Mouse (Mus musculus) CH12.LX (cell line): ENCODE results near the gene Ppm1j. TPM values are rescaled to one million over a fixed set of nuclear protein-coding genes. Genes with fewer than 3 reads are reported as not detected.

Source experiments
- DNase-seq: peaks from one replicate; pipeline ENCODE4 v3.0.0-alpha.2; 2013; ENCODE audit errors: extremely low read depth
- H3K27ac ChIP-seq: 2 replicates; pipeline ENCODE4 v1.5.1; 2012; ENCODE audit warnings: low read depth, mild to moderate bottlenecking, control low read depth, moderate library complexity; ENCODE audit not compliant: insufficient read depth
- H3K27me3 ChIP-seq: replicated peaks from 2 replicates; pipeline ENCODE3; 2012; ENCODE audit warnings: inconsistent platforms
- H3K36me3 ChIP-seq, 2 experiments: replicated peaks in 1 of 2; 2 replicates each; pipeline versions ENCODE3 to v1.6.1; 2012; ENCODE audit warnings: inconsistent platforms in 1 of 2, low read length in 1 of 2, mild to moderate bottlenecking in 1 of 2, mixed read lengths in 1 of 2, moderate library complexity in 1 of 2; ENCODE audit not compliant: control insufficient read depth in 1 of 2, insufficient read depth in 1 of 2
- H3K4me1 ChIP-seq, 2 experiments: 2 replicates each; pipeline ENCODE4 v1.6.1; 2012; ENCODE audit warnings: inconsistent platforms in 1 of 2, moderate library complexity in 1 of 2; ENCODE audit not compliant: insufficient read depth in 2 of 2, control insufficient read depth in 1 of 2
- H3K4me2 ChIP-seq: 2 replicates; pipeline ENCODE4 v1.6.1; 2012; ENCODE audit warnings: low read depth, mild to moderate bottlenecking, control low read depth; ENCODE audit not compliant: poor library complexity, insufficient read depth, severe bottlenecking
- H3K4me3 ChIP-seq, 3 experiments: fragments of 150-350 bp in 1 of 3; sonication (generic) in 1 of 3; replicated peaks in 1 of 3; 2 replicates each; pipeline versions ENCODE3 to v1.5.1; 2011 to 2012; ENCODE audit warnings: low read depth in 2 of 3, low read length in 2 of 3, mild to moderate bottlenecking in 2 of 3, moderate library complexity in 2 of 3, control low read depth in 1 of 3, improper control_type of control experiment in 1 of 3, inconsistent platforms in 1 of 3, mixed read lengths in 1 of 3; ENCODE audit not compliant: poor library complexity in 1 of 3
- H3K79me2 ChIP-seq: replicated peaks from 2 replicates; pipeline ENCODE4 v1.6.1; 2012; ENCODE audit warnings: mild to moderate bottlenecking, moderate library complexity; ENCODE audit not compliant: control insufficient read depth, poor library complexity, insufficient read depth, severe bottlenecking; ENCODE audit errors: extremely low read depth
- H3K9ac ChIP-seq: 2 replicates; pipeline ENCODE4 v1.6.1; 2012; ENCODE audit warnings: low read depth, mild to moderate bottlenecking, control low read depth, moderate library complexity; ENCODE audit not compliant: insufficient read depth
- H3K9me3 ChIP-seq: replicated peaks from 2 replicates; pipeline ENCODE3; 2012; ENCODE audit warnings: low read length, inconsistent platforms, mixed read lengths
- BHLHE40 ChIP-seq: IDR thresholded peaks from 2 replicates; pipeline ENCODE4 v1.6.1; 2011; ENCODE audit warnings: mild to moderate bottlenecking, low read depth, low read length, improper control_type of control experiment
- CHD1 ChIP-seq: IDR thresholded peaks from 2 replicates; pipeline ENCODE4 v1.6.1; 2012; ENCODE audit warnings: low read depth, low read length, improper control_type of control experiment, inconsistent platforms
- CHD2 ChIP-seq: IDR thresholded peaks from 2 replicates; pipeline ENCODE4 v1.6.1; 2011; ENCODE audit warnings: low read length, improper control_type of control experiment
- CTCF ChIP-seq, 2 experiments: IDR thresholded peaks in 1 of 2; conservative IDR thresholded peaks in 1 of 2; 2 replicates each; pipeline ENCODE4 v1.5.1; 2011 to 2012; ENCODE audit warnings: low read depth in 2 of 2, low read length in 2 of 2, improper control_type of control experiment in 1 of 2, inconsistent platforms in 1 of 2, mild to moderate bottlenecking in 1 of 2, moderate library complexity in 1 of 2
- E2F4 ChIP-seq: IDR thresholded peaks from 2 replicates; pipeline ENCODE4 v1.6.1; 2011; ENCODE audit warnings: low read depth, low read length, improper control_type of control experiment; ENCODE audit not compliant: insufficient replicate concordance
- ELF1 ChIP-seq: IDR thresholded peaks from 2 replicates; pipeline ENCODE4 v1.6.1; 2014; ENCODE audit warnings: low read depth, mild to moderate bottlenecking, inconsistent platforms, low read length, improper control_type of control experiment
- ETS1 ChIP-seq: conservative IDR thresholded peaks from 2 replicates; pipeline ENCODE4 v1.6.1; 2012; ENCODE audit warnings: low read depth, mild to moderate bottlenecking, inconsistent platforms, low read length, improper control_type of control experiment, moderate library complexity
- HCFC1 ChIP-seq: IDR thresholded peaks from 2 replicates; pipeline ENCODE4 v1.6.1; 2012; ENCODE audit warnings: low read depth, mild to moderate bottlenecking, inconsistent platforms, low read length, improper control_type of control experiment
- IRF4 ChIP-seq: IDR thresholded peaks from 2 replicates; pipeline ENCODE4 v1.6.1; 2014; ENCODE audit warnings: low read depth, mild to moderate bottlenecking, inconsistent platforms, low read length, improper control_type of control experiment
- JUND ChIP-seq: conservative IDR thresholded peaks from 2 replicates; pipeline ENCODE4 v1.6.1; 2011; ENCODE audit warnings: low read depth, low read length, improper control_type of control experiment
- KAT2A ChIP-seq: IDR thresholded peaks from 2 replicates; pipeline ENCODE4 v1.6.1; 2012; ENCODE audit warnings: low read length, improper control_type of control experiment, inconsistent platforms; ENCODE audit not compliant: insufficient replicate concordance
- MAFK ChIP-seq: IDR thresholded peaks from 2 replicates; pipeline ENCODE4 v1.6.1; 2011; ENCODE audit warnings: low read length, improper control_type of control experiment; ENCODE audit not compliant: insufficient replicate concordance
- MAZ ChIP-seq: IDR thresholded peaks from 2 replicates; pipeline ENCODE4 v1.6.1; 2012; ENCODE audit warnings: low read depth, mild to moderate bottlenecking, inconsistent platforms, low read length, improper control_type of control experiment, moderate library complexity
- MEF2A ChIP-seq: IDR thresholded peaks from 2 replicates; pipeline ENCODE4 v1.6.1; 2014; ENCODE audit warnings: low read depth, mild to moderate bottlenecking, inconsistent platforms, low read length, improper control_type of control experiment, borderline replicate concordance
- MXI1 ChIP-seq: IDR thresholded peaks from 2 replicates; pipeline ENCODE4 v1.6.1; 2011; ENCODE audit warnings: mild to moderate bottlenecking, low read depth, low read length, improper control_type of control experiment
- MYC ChIP-seq: IDR thresholded peaks from 2 replicates; pipeline ENCODE4 v1.6.1; 2011; ENCODE audit warnings: low read depth, mild to moderate bottlenecking, improper control_type of control experiment, low read length
- NRF1 ChIP-seq: IDR thresholded peaks from 2 replicates; pipeline ENCODE4 v1.6.1; 2014; ENCODE audit warnings: low read depth, mild to moderate bottlenecking, inconsistent platforms, low read length, improper control_type of control experiment, moderate library complexity
- RCOR1 ChIP-seq: conservative IDR thresholded peaks from 2 replicates; pipeline ENCODE4 v1.6.1; 2012; ENCODE audit warnings: low read depth, mild to moderate bottlenecking, inconsistent platforms, low read length, improper control_type of control experiment
- TBP ChIP-seq: conservative IDR thresholded peaks from 2 replicates; pipeline ENCODE4 v1.6.1; 2011; ENCODE audit warnings: low read depth, low read length, improper control_type of control experiment
- UBTF ChIP-seq: IDR thresholded peaks from 2 replicates; pipeline ENCODE4 v1.6.1; 2012; ENCODE audit warnings: low read depth, mild to moderate bottlenecking, inconsistent platforms, low read length, improper control_type of control experiment, moderate library complexity
- USF2 ChIP-seq: conservative IDR thresholded peaks from 2 replicates; pipeline ENCODE4 v1.6.1; 2011; ENCODE audit warnings: low read depth, low read length, improper control_type of control experiment
- ZC3H11A ChIP-seq: IDR thresholded peaks from 2 replicates; pipeline ENCODE4 v1.6.1; 2012; ENCODE audit warnings: low read depth, mild to moderate bottlenecking, inconsistent platforms, low read length, improper control_type of control experiment
- ZMIZ1 ChIP-seq: IDR thresholded peaks from 2 replicates; pipeline ENCODE4 v1.6.1; 2012; ENCODE audit warnings: low read depth, mild to moderate bottlenecking, inconsistent platforms, low read length, improper control_type of control experiment
- dilution Hi-C: fragments of 300-500 bp; cut with MboI; formaldehyde crosslinking; loops from 2 replicates; pipeline ENCODE4 v1.14.3; 2020; ENCODE audit warnings: low sequenced_read_pairs; ENCODE audit not compliant: extremely low pct_unique_long_range_greater_than_20kb, extremely low pct_ligation_motif_present
- in situ Hi-C: fragments of 300-500 bp; cut with MboI; formaldehyde crosslinking; loops from 3 replicates; pipeline ENCODE4 v1.14.3; 2019; ENCODE audit warnings: low sequenced_read_pairs, low pct_ligation_motif_present, low pct_unique_long_range_greater_than_20kb, mixed read lengths
- polyA plus RNA-seq: library from polyadenylated mRNA; unstranded; fragments of >175 nt; gene quantifications from 2 replicates; pipeline ENCODE4 v1.2.1, GENCODE M21; 2012; ENCODE audit warnings: low read depth; ENCODE audit not compliant: insufficient read length
- total RNA-seq, 2 experiments: library from RNA; depleted of rRNA; stranded (reverse); fragments of 300-350 nt in 1 of 2; fragments of >200 nt in 1 of 2; gene quantifications; 2 replicates each; pipeline ENCODE4 v1.2.3; 2012 to 2014

Gene Ppm1j
- total and polyA plus RNA-seq, 3 experiments = 2.1 to 6.5 (median 6.4) TPM

GRCm38 (mm10) chr3:104741954-104742353, 38.9 kb upstream of the Ppm1j start:
- Histone ChIP-seq H3K79me2 (no peaks in the 10 kb centered on the region), H3K27me3 (peaks cover 11% of the 10 kb centered on the region), H3K4me2 (no peak overlapping the region), H3K9ac (no peak overlapping the region), H3K36me3 (no peaks in the 10 kb centered on the region), H3K9me3 (no peaks in the 10 kb centered on the region)
- dilution Hi-C loops = no loop called here
- TF ChIP-seq TBP (no peak), CHD1 (no peak), E2F4 (no peak), NRF1 (no peak), MAZ (no peak), HCFC1 (no peak), USF2 (no peak), ZMIZ1 (no peak), MXI1 (no peak), ETS1 (no peak)
- TF ChIP-seq, all 38 proteins: peak for 0
- Histone ChIP-seq H3K4me3 (no peak overlapping the region), H3K27ac (no peak overlapping the region), H3K4me1 (0 out of 4 replicates have a peak, but pooled peaks cover 0 to 2% of the 10 kb centered on the region in 2 experiments)
- in situ Hi-C loops = no loop called here
- no peak for DNase-seq

DNA sequence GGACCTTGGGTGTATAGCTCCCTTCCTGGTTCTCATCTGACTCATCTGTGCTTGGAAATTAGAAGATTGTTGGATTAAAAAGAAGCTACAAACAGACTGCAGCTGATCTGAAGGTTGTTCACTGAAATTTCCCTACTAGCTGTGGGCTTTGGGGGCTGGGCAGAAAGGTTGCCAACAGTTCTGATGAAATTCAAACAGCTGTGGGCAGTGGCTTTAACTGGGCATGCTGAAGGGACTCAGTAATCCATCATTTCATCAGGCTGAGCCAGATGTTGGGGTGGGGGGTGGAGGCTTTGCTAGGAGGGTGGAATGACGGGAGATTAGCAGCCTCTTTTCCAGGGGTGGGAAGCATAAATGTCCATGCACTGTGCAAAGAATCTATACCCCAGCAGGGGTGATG, 37.7 kb upstream of the Ppm1j start:
- in situ Hi-C loops = no loop called here
- Histone ChIP-seq H3K9me3 (no peaks in the 10 kb centered on the region), H3K4me1 (0 out of 4 replicates have a peak, but pooled peaks cover 0 to 2% of the 10 kb centered on the region in 2 experiments), H3K36me3 (no peaks in the 10 kb centered on the region), H3K9ac (no peak overlapping the region), H3K27ac (no peak overlapping the region), H3K4me3 (no peak overlapping the region), H3K79me2 (no peaks in the 10 kb centered on the region), H3K4me2 (no peak overlapping the region), H3K27me3 (peaks cover 11% of the 10 kb centered on the region)
- DNase-seq = no peak
- TF ChIP-seq CHD2 = no peak
- no peak for TF ChIP-seq ELF1
- TF ChIP-seq MAZ = no peak
- no peak for TF ChIP-seq ZC3H11A
- no peak for TF ChIP-seq JUND
- no peak for TF ChIP-seq IRF4
- TF ChIP-seq TBP = no peak
- TF ChIP-seq RCOR1 = no peak
- no peak for TF ChIP-seq BHLHE40
- no peak for TF ChIP-seq UBTF
- TF ChIP-seq MAFK = no peak
- TF ChIP-seq KAT2A = no peak
- no peak for TF ChIP-seq MYC
- TF ChIP-seq CTCF (conservative IDR thresholded peaks at IDR 0.05 in 1 of 2, IDR thresholded peaks at IDR 0.05 in 1 of 2; ENCODE audit: low read depth in 2 of 2, low read length in 2 of 2) = no peak
- no peak for TF ChIP-seq MXI1
- no peak for TF ChIP-seq MEF2A
- dilution Hi-C loops = no loop called here
